Mouse (Mus musculus) thymus, adult 18-20 months (tissue): Measurements from ENCODE around the gene Prkca.

Experiments used
- DNase-seq, 2 experiments: peaks; one replicate each; pipeline ENCODE4 v3.0.0; 2022; ENCODE audit warnings: mixed read lengths in 2 of 2

Prkca gene

DNA sequence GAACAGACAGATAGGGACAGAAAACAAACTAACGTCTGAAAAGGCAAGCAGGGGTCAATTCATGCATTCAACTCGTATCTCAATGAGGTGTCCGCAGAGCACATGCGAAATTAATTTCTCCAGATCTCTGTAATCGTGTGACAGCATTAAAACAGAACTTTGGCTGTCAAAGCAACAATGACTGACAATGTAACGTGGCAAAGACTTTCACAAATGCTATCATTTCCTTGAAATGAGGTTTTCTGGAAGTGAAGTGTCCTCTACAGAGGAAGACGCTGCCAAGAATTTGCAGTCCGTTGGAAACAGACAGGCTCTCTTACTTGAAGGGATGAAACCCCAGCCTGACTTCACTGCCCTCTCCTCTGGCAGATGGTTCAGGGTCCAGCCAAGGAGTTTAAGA, 85.8 kb downstream of the Prkca start:
- DNase-seq: no peak

GRCm38 (mm10) chr11:108254681-108255080, 89.0 kb downstream of the Prkca start:
- DNase-seq: no peak

GRCm38 (mm10) chr11:108251924-108252775, 91.6 kb downstream of the Prkca start:
- no peak for DNase-seq

- no peak for DNase-seq
Measured at GRCm38 (mm10) chr11:108250829-108251637, 92.7 kb downstream of the Prkca start.

- DNase-seq: no peak
Measured at GRCm38 (mm10) chr11:108250146-108250635, 93.5 kb downstream of the Prkca start.

- DNase-seq: no peak
Measured at GRCm38 (mm10) chr11:108249487-108249886, 94.2 kb downstream of the Prkca start.

- DNase-seq: no peak
Measured at GRCm38 (mm10) chr11:108249047-108249403, 94.7 kb downstream of the Prkca start.

DNA sequence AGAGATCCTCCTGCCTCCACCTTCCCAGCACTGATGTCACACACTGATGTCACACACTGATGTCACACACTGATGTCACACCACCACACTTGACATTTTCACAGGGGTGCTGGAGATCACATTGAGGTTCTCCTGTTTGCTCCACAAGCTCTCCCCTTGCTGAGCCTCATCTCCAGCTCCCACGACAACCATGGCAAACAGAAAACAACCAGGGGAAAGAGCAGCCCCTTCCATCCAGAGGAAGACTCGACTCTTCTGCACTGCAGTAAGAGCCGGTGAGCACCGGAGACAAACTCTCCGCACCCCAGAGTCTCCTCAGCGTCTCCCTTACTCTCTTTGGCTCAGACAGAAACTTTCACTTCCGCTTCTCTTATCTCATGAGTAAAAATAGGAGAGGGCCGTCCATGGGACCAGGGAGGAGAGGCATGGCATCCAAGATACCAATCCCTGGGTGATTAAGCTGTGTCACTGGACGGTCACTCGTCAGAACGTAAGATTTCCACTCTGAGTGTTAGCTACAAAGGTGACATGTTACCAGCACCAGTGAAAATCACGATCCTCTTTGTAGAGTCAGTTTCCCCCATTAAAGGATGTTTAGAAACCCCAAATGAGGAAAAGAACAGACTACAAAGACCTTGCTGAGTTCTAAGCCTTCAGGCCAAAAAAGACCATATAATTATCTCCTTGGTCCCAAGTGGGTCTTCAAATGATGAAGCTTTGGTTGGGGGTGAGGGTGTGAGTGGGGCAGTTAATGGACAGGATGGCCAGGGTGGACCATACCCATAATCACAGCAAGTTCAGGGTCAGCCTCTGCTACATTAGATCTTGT, 95.3 kb downstream of the Prkca start:
- no peak for DNase-seq

DNA sequence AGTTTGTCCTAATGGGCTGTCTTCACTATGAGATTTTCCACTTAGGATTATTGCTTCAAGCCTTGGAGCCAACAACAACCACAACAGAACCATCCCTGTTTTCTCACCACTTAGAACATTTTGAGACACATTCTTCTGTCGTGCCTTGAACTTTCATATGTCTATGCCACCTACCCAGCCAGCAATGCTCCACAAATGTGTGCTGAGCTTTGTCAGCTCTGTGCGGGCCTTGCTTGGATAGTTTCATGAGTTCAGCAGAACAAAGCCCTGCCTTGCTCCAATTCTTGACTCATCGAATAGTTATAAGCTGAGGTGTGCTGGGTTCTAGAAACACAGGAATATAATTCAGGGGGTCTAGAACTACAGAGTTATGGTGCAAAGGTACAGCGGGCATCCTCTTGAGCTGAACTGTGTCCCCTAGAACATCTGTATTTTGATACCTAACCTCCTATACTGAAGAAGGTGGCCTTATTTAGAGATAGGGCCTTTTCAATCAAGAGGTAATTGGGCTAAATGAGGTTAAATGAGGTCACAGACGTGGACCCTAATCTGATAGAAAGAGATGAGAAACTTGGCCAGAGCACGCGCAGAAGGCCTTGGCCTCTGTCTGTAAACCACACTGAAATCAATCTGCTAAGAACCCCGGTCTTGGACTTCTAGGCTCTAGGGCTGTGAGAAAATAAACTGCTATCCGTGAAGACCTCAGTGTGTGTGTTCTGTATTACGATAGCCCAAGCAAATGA, 96.4 kb downstream of the Prkca start:
- DNase-seq: no peak

- DNase-seq: no peak
Measured at GRCm38 (mm10) chr11:108246267-108246702, 97.4 kb downstream of the Prkca start.

DNA sequence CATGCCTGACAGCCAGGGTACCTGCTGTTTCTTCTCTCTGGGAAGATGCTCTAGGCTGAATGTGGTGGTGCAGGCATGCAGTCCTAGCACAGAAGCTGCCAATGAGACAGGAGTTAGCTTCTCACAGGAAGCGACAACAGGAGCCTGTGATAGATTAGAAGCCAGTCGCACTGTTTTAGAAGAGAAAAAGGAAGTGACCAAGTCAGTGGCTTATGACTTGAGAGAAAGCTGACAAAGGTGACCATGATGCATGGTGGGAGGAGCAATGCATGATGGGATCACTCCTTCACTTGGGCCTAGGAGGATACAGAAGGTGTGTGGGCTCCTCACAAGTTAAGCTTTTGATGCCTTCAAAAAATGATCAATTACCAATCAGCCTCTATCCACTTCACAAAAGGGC, 99.5 kb downstream of the Prkca start:
- no peak for DNase-seq

DNA sequence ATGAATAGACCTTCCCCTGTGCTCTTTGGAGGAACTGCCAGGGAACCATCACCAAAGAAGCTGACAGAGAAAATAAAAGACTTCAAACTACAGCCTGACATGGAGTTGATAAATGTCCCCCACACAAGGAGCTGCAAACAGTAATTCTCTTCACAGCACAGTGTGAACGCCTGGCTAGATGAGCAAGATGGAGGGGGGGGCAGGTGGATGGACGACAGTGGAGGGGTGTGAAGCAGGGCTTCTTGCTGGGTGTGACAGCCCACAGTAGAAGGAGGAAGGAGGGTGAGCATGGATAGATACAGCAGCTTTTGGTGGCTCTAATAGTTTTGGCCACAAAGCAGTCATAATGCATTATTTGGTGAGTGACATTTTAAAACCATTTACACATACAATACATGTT, 100.1 kb downstream of the Prkca start:
- no peak for DNase-seq

- DNase-seq: no peak
Measured at GRCm38 (mm10) chr11:108240924-108241498, 102.7 kb downstream of the Prkca start.

DNA sequence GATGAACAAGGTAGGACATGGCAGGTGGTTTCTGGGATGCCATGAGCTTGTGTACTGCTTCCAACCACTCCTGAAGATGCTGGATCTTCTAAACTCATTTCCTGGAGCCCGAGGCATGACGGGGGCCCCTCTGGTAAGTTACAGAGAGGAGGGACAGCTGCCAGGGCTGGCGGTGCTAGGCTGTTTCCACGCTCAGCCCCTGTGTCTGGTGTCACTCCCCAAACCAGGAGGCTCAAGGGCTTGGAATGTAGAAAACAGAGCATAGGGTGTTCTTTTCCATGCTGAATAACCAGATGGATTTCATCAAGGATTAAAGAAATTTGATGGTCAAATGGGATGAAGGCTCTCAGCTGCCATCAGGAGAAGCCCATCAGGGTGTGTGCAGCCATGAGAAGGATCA, 104.6 kb downstream of the Prkca start:
- no peak for DNase-seq

DNA sequence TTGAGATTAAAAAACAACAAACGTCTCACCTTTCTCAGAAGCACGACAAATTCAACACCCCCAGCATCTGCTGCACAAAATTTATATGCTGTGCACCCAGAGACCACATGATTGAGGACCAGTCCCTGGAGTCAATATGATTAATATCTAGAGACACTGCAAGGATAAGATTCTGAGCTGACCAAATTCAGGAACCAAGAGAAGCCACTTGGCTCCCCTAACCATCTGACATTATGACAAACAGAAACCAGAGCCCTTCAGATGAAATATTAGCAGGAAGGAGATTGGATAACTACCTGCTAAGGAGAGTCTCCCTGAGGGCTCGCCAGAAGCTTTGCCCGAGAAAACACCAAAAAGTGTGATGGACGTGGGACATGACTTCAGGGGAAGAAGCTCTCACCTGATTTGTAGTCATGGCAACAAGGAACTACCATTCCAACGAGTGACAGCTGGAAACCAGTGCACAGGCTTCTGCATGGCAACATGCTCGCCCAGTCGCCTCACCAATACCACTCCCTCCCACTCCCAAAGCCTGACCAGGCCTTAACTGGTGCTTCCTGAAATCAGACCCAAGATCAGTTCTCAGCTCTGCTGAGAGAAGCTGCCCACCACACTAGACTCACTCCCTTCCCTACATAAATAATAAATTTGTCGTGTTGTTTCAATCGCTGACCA, 106.8 kb downstream of the Prkca start:
- DNase-seq: no peak

DNA sequence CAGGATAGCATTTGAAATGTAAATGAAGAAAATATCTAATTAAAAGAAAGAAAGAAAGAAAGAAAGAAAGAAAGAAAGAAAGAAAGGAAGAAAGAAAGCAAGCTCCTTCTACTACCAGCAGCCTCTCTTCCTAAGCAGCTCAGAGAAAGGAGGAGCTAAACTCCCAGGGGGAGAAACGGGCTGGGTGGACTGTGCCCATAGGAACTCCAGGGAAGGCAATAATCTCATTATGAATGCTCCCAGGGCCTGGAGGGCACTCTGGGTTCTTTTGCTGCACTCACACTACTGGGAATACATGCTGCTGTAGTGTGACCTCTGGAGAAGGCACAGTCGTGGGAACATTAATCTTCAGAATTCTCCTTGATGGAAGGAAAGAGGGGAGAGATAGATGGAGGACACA, 107.5 kb downstream of the Prkca start:
- no peak for DNase-seq

- DNase-seq: no peak
Measured at GRCm38 (mm10) chr11:108235081-108235703, 108.5 kb downstream of the Prkca start.

GRCm38 (mm10) chr11:108233015-108233414, 110.7 kb downstream of the Prkca start:
- DNase-seq: no peak

- DNase-seq: no peak
Measured at GRCm38 (mm10) chr11:108230101-108230500, 113.6 kb downstream of the Prkca start.

GRCm38 (mm10) chr11:108229176-108229946, 114.4 kb downstream of the Prkca start:
- DNase-seq: no peak
